Mouse (Mus musculus): ENCODE measurements at regions not wholly inside any gene's neighbourhood (a gene's known extent, or its start where the extent isn't known, plus 50 kb on each side); places are given as distances from the start of the nearest gene placed in this dataset.

DNA sequence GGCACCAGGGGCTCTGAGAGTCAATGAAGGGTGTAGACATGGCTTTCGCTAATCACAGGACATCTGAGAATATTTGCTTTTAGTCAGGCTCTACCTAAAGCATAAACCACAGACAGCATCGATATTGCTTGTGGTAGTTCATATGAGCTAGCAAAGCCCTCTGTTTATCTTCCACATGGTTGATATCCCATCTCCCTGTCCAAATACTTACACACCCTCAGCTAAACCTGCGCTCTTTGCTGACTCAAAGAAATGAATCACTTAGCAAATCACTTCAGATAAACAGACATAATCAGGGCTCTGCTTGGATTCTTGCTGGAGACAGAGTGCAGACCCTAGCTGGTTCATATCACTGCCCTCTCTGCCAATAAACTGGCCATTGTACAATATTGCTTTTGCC is 298.8 kb downstream of the Rnd3 start:
- Histone ChIP-seq H3K4me1 (ENCODE audit: control insufficient read depth, insufficient read depth, insufficient read length, low read length) (no peaks in the 10 kb centered on the region), H3K4me3 (ENCODE audit: low read depth, low read length) (no peak overlapping the region), H3K36me3 (ENCODE audit: control insufficient read depth, insufficient read depth, low read length) (no peaks in the 10 kb centered on the region), H3K27me3 (ENCODE audit: control insufficient read depth, insufficient read depth, low read length) (no peaks in the 10 kb centered on the region), H3K27ac (ENCODE audit: insufficient read depth, low read depth, low read length) (no peak overlapping the region)
- WGBS, result 47% methylated on average over 3 of the region's 3 CpGs
- TF ChIP-seq POLR2A (IDR thresholded peaks at IDR 0.05; ENCODE audit: low read depth, low read length), result no peak
- TF ChIP-seq CTCF (IDR thresholded peaks at IDR 0.05; ENCODE audit: extremely low read depth, insufficient read length, insufficient replicate concordance, low read depth, low read length), result no peak

DNA sequence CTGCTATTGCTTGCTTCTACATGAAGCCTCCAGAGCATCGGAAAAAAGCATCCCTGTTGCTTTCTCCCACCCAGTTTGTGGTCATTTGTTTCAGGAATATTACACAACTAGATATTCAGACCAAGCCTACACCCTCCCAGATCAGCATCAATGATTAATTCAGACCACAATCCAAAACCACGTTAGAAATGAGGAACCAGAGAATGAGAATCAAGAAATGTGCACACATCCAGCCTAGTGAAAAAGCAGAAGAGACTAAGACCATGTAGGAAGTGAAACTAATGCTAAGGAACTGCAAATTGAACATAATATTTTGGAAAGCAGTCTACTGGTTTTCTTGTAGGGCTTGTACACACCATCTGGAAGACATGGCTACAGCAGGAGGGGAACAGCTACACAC is 307.0 kb downstream of the Rnd3 start:
- Histone ChIP-seq H3K36me3 (ENCODE audit: control insufficient read depth, insufficient read depth, low read length) (no peaks in the 10 kb centered on the region), H3K4me1 (ENCODE audit: control insufficient read depth, insufficient read depth, insufficient read length, low read length) (0 out of 2 replicates have a peak, but pooled peaks cover 1% of the 10 kb centered on the region), H3K27ac (ENCODE audit: insufficient read depth, low read depth, low read length) (no peak overlapping the region), H3K4me3 (ENCODE audit: low read depth, low read length) (no peak overlapping the region), H3K27me3 (ENCODE audit: control insufficient read depth, insufficient read depth, low read length) (no peaks in the 10 kb centered on the region)
- TF ChIP-seq POLR2A (IDR thresholded peaks at IDR 0.05; ENCODE audit: low read depth, low read length) (no peak), CTCF (IDR thresholded peaks at IDR 0.05; ENCODE audit: extremely low read depth, insufficient read length, insufficient replicate concordance, low read depth, low read length) (no peak)
- 78% methylated on average over 2 of the region's 2 CpGs for WGBS

DNA sequence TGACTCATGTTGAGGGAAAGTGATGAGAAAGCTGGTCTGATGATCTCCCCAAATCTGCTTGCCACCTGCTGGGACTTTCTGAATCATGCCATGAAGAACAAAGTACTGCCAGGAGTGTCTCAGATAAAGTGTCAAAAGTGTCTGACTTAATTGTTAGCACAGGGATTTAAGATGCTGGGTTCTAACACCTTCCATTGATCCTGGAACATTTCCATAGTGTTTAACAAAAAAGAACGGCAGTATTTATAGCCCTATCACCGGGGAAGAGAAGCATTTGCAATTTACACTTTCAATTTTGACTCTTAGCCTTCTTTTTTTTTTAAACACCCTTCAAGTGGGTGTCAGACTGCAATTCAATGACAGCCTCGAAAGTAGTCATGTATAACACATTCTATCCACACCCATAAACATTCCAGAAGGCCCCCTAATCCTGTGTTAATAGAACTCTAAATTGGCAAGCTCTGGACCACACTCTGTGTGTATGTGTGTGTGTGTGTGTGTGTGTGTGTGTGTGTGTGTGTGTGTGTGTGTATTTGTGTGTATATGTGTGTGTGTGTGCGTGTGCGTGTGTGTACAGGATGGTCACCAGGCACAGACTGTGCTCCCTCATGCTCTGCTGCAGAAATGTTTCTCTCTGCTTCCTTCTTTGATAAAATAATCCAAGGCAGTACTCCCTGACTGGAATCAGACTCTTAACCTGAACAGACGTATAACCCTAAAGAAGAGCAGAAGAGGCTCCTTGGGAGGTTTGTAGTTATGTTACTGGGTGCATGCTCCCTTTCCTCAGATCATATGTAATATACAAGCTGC is 313.2 kb downstream of the Rnd3 start:
- no peak overlapping the region for H3K4me3 ChIP-seq (ENCODE audit: low read depth, low read length)
- no peak for TF ChIP-seq CTCF (IDR thresholded peaks at IDR 0.05; ENCODE audit: extremely low read depth, insufficient read length, insufficient replicate concordance, low read depth, low read length)
- no peak for TF ChIP-seq POLR2A (IDR thresholded peaks at IDR 0.05; ENCODE audit: low read depth, low read length)
- 0 out of 2 replicates have a peak, but pooled peaks cover 1% of the 10 kb centered on the region for H3K4me1 ChIP-seq (ENCODE audit: control insufficient read depth, insufficient read depth, insufficient read length, low read length)
- H3K27me3 ChIP-seq (ENCODE audit: control insufficient read depth, insufficient read depth, low read length), result no peaks in the 10 kb centered on the region
- no peaks in the 10 kb centered on the region for H3K36me3 ChIP-seq (ENCODE audit: control insufficient read depth, insufficient read depth, low read length)
- WGBS, result 54% methylated on average over 6 of the region's 6 CpGs
- H3K27ac ChIP-seq (ENCODE audit: insufficient read depth, low read depth, low read length), result no peak overlapping the region

DNA sequence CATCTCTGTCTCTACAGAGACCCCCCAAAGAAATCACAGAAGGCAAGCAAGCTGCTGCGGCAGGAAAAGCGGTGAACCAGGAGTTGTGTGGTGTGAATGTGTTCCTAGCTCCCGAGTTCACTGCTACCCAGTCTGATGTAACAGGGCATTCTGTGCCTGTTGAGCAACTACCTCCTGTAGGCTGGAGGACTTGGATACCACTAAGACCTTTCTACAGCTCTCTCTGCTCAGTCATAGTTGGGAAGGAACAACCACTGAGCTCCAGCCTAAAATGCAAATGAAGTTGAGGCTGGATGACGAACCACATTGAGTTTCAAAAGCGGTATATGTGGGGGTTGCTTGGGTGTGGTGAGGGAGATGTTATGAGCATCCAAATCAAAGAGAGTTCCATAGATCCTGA is 315.1 kb downstream of the Rnd3 start:
- TF ChIP-seq POLR2A (IDR thresholded peaks at IDR 0.05; ENCODE audit: low read depth, low read length) (no peak), CTCF (IDR thresholded peaks at IDR 0.05; ENCODE audit: extremely low read depth, insufficient read length, insufficient replicate concordance, low read depth, low read length) (no peak)
- Histone ChIP-seq H3K4me3 (ENCODE audit: low read depth, low read length) (no peak overlapping the region), H3K27me3 (ENCODE audit: control insufficient read depth, insufficient read depth, low read length) (no peaks in the 10 kb centered on the region), H3K4me1 (ENCODE audit: control insufficient read depth, insufficient read depth, insufficient read length, low read length) (0 out of 2 replicates have a peak, but pooled peaks cover 1% of the 10 kb centered on the region), H3K27ac (ENCODE audit: insufficient read depth, low read depth, low read length) (no peak overlapping the region), H3K36me3 (ENCODE audit: control insufficient read depth, insufficient read depth, low read length) (no peaks in the 10 kb centered on the region)
- WGBS, result 93% methylated on average over 5 of the region's 5 CpGs

DNA sequence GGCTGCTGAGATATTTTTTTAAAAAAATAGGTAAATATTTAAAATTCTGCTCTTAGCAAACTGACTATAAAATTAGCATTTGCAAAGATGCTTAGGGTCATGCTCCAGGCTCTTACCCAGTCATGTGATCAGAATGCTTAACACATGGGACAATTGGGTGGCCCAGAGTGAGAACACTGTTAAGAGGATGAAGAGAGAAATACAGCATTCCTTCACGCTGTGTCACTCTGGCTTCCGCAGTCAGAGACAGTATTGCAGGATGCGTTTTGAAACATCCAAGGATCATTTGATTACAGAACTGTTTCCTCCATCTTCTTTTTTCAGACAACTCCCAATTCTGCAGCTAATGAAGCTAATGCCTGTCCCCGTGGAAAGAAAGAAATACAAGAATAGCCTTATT is 316.4 kb downstream of the Rnd3 start:
- H3K27ac ChIP-seq (ENCODE audit: insufficient read depth, low read depth, low read length), result no peak overlapping the region
- no peaks in the 10 kb centered on the region for H3K36me3 ChIP-seq (ENCODE audit: control insufficient read depth, insufficient read depth, low read length)
- no peak overlapping the region for H3K4me3 ChIP-seq (ENCODE audit: low read depth, low read length)
- H3K27me3 ChIP-seq (ENCODE audit: control insufficient read depth, insufficient read depth, low read length), result no peaks in the 10 kb centered on the region
- H3K4me1 ChIP-seq (ENCODE audit: control insufficient read depth, insufficient read depth, insufficient read length, low read length), result 0 out of 2 replicates have a peak, but pooled peaks cover 1% of the 10 kb centered on the region
- TF ChIP-seq POLR2A (IDR thresholded peaks at IDR 0.05; ENCODE audit: low read depth, low read length), result no peak
- TF ChIP-seq CTCF (IDR thresholded peaks at IDR 0.05; ENCODE audit: extremely low read depth, insufficient read length, insufficient replicate concordance, low read depth, low read length), result no peak
- 77% methylated on average over 4 of the region's 4 CpGs for WGBS

DNA sequence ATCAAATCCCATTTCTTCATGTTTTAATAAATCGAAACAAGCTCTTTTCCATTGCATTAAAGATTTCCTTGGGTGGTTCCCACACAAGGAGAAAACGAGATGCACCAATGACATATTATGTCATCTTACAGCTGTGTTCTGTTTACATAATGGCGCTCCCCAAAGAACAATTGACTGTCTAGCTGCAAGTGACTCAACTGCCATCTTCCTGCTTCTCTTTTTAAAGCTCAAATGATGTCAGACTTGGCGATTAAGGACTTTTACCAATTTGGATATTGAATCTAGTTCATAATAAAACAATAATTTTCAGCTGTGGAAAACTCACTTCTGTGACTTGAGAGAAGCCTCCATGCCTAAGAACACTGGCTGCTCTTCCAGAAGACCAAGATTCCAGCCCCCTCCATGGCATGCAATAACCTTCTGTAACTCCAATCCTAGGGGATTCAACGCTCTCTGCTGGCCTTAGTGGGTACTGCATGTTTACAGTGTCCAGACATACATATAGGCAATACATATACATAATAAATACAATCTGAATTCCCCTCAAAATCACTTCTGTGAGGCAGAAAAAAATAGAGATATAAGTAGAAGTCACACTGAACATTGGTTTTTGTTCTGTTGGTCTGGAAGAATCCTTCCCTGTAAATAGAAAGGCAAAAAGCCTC is 318.7 kb downstream of the Rnd3 start:
- TF ChIP-seq CTCF (IDR thresholded peaks at IDR 0.05; ENCODE audit: extremely low read depth, insufficient read length, insufficient replicate concordance, low read depth, low read length), result no peak
- no peak for TF ChIP-seq POLR2A (IDR thresholded peaks at IDR 0.05; ENCODE audit: low read depth, low read length)
- no peaks in the 10 kb centered on the region for H3K36me3 ChIP-seq (ENCODE audit: control insufficient read depth, insufficient read depth, low read length)
- H3K27ac ChIP-seq (ENCODE audit: insufficient read depth, low read depth, low read length), result no peak overlapping the region
- no peak overlapping the region for H3K4me3 ChIP-seq (ENCODE audit: low read depth, low read length)
- H3K27me3 ChIP-seq (ENCODE audit: control insufficient read depth, insufficient read depth, low read length), result no peaks in the 10 kb centered on the region
- H3K4me1 ChIP-seq (ENCODE audit: control insufficient read depth, insufficient read depth, insufficient read length, low read length), result no peaks in the 10 kb centered on the region
- 60% methylated on average over 5 of the region's 5 CpGs for WGBS

DNA sequence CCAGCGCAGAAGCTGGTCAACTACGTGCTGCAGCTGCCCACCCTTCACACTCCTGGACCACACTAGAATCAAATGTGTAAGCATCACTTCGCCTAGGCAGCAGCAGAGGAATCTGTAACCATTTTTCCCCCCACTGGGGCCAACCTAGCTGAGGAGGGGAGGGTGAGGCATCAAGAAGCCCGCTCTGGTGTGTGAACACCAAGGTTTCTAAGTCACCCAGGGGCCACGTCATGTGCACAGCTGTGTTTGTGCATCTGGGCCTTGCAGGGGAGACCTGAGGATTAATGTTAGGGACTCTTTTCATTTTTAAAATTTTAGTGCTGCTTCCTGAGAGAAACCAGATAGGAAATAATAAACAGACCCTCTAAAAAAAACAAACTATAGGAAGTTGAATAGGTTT is 321.8 kb downstream of the Rnd3 start:
- no peaks in the 10 kb centered on the region for H3K27me3 ChIP-seq (ENCODE audit: control insufficient read depth, insufficient read depth, low read length)
- no peak for TF ChIP-seq CTCF (IDR thresholded peaks at IDR 0.05; ENCODE audit: extremely low read depth, insufficient read length, insufficient replicate concordance, low read depth, low read length)
- TF ChIP-seq POLR2A (IDR thresholded peaks at IDR 0.05; ENCODE audit: low read depth, low read length), result no peak
- H3K4me3 ChIP-seq (ENCODE audit: low read depth, low read length), result no peak overlapping the region
- H3K36me3 ChIP-seq (ENCODE audit: control insufficient read depth, insufficient read depth, low read length), result no peaks in the 10 kb centered on the region
- H3K4me1 ChIP-seq (ENCODE audit: control insufficient read depth, insufficient read depth, insufficient read length, low read length), result no peaks in the 10 kb centered on the region
- no peak overlapping the region for H3K27ac ChIP-seq (ENCODE audit: insufficient read depth, low read depth, low read length)
- WGBS, result 80% methylated on average over 5 of the region's 5 CpGs

All from small intestine, adult 2 months (tissue).